Mouse (Mus musculus): ENCODE data around the gene Cldn34b4.

Gene Cldn34b4

GRCm38 (mm10) chrX:76393050-76393449 is at the start of gene Cldn34b4:
Gene Cldn34b4 (plus strand): TSS chrX:76393350.
- DNase-seq (ENCODE audit: low spot score in 2 of 2): no peak
